Mouse (Mus musculus): ENCODE measurements around the gene Pkmyt1. TPM values are rescaled to one million over a fixed set of nuclear protein-coding genes. Genes with fewer than 3 reads are reported as not detected.

The Pkmyt1 gene
- polyA plus RNA-seq, 1 experiment from 2014 or later, result 56.3 TPM

DNA sequence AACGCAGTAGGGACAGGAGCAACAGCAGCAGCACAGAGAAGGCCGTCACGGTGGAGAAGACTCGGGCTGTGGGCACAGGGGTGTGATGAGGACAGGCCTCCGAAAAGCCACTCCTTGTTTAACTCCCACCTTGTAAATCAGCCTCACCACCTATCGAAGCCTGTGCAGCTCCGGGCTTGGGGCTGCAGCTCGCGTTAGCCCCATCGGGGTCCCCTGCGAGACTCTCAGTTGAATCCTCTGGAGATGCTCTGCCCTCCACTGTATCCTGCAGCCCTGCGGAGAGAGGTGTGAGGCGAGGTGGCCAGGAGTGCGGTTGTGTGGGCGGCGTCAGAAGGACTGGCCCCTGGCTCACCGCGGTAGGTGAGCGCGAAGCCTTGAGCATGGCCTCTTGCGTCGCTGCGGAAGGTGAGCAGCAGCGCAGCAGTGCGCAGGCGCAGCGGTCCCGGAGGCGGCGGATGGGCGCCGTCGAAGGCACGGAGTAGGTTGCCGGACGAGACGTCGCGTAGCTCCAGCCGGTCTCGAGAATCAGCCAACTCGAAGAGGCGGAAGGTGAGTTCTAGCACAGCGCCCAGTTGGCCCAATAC is 16.2 kb downstream of the Pkmyt1 start:
- WGBS, result 7% methylated on average over 44 of the region's 44 CpGs
- peaks cover 2% of the 10 kb centered on the region; the same call in 1 of the 2 replicates for H3K36me3 ChIP-seq
- ATAC-seq (replicated peaks; ENCODE audit: low FRiP score), result no peak
- no peaks in the 10 kb centered on the region for H3K9me3 ChIP-seq (replicated peaks)
- peak overlapping the region; percentile 27 for H3K4me3 ChIP-seq (replicated peaks)
- peaks cover 75% of the 10 kb centered on the region for H3K4me1 ChIP-seq
- H3K9ac ChIP-seq, result no peak overlapping the region
- H3K27ac ChIP-seq, result no peak overlapping the region
- peak overlapping the region; percentile 43 for H3K4me2 ChIP-seq
- peaks cover 83% of the 10 kb centered on the region for H3K27me3 ChIP-seq

- Histone ChIP-seq H3K27ac (no peak overlapping the region), H3K9me3 (replicated peaks) (no peaks in the 10 kb centered on the region), H3K36me3 (no peaks in the 10 kb centered on the region), H3K4me1 (peaks cover 71% of the 10 kb centered on the region), H3K27me3 (peaks cover 85% of the 10 kb centered on the region), H3K9ac (no peak overlapping the region), H3K4me2 (peak overlapping the region; percentile 43; the same call in 1 of the 2 replicates), H3K4me3 (replicated peaks) (peak overlapping the region; percentile 27; the same call in 1 of the 2 replicates)
- no peak for ATAC-seq (replicated peaks; ENCODE audit: low FRiP score)
- 62% methylated on average over 12 of the region's 12 CpGs for WGBS
Measured at GRCm38 (mm10) chr17:23742941-23743340, 16.8 kb downstream of the Pkmyt1 start.

DNA sequence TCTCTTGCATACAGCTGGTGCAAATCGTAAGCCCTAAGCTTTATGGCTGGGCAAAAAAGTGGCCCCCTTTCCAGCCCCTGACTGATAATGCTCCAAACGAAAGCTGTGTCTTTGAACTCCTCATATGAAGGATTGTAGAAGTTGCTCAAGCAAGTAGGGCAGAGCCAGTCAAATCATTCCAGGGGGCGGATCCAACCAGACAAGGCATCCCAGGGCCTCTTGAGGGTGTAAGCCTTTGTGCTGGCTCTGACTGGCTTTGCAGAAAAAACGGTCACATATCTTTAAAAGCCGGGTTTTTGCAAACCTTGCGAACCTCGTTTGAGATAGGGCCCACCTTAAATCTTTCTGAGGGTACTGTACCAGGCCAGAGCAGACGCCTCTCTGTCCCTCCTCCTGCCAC is 17.9 kb downstream of the Pkmyt1 start:
- 25% methylated on average over 8 of the region's 8 CpGs for WGBS
- Histone ChIP-seq H3K36me3 (no peaks in the 10 kb centered on the region), H3K4me3 (replicated peaks) (no peak overlapping the region), H3K27me3 (peaks cover 80% of the 10 kb centered on the region), H3K9ac (no peak overlapping the region), H3K4me1 (peaks cover 69% of the 10 kb centered on the region), H3K9me3 (replicated peaks) (no peaks in the 10 kb centered on the region), H3K27ac (no peak overlapping the region), H3K4me2 (peak overlapping the region; percentile 67; the same call in 1 of the 2 replicates)
- ATAC-seq (replicated peaks; ENCODE audit: low FRiP score), result no peak

GRCm38 (mm10) chr17:23744651-23745050 is 18.5 kb downstream of the Pkmyt1 start:
- WGBS, result 3% methylated on average over 14 of the region's 14 CpGs

GRCm38 (mm10) chr17:23745301-23746251 is 19.4 kb downstream of the Pkmyt1 start, which contains the start of gene Kremen2:
Kremen2 (minus strand) TSS chr17:23745833.
- peak within 1 kb of the TSS; percentile 37 for H3K4me3 ChIP-seq (replicated peaks)
- no peaks in the 10 kb centered on the region for H3K36me3 ChIP-seq
- peak within 1 kb of the TSS; percentile 30; the same call in 1 of the 2 replicates for H3K9ac ChIP-seq
- no peaks in the 10 kb centered on the region for H3K9me3 ChIP-seq (replicated peaks)
- H3K4me2 ChIP-seq, result peak within 1 kb of the TSS; percentile 67
- H3K4me1 ChIP-seq, result peaks cover 61% of the 10 kb centered on the region
- ATAC-seq (replicated peaks; ENCODE audit: low FRiP score), result no peak
- no peak within 1 kb of the TSS for H3K27ac ChIP-seq
- peaks cover 76% of the 10 kb centered on the region for H3K27me3 ChIP-seq
- under 1% methylated on average over 43 of the region's 45 CpGs for WGBS

More at GRCm38 (mm10) chr17:23744651-23745050, 18.5 kb downstream of the Pkmyt1 start:
- ATAC-seq (replicated peaks; ENCODE audit: low FRiP score), result no peak
- Histone ChIP-seq H3K27ac (no peak overlapping the region), H3K27me3 (peaks cover 78% of the 10 kb centered on the region), H3K9me3 (replicated peaks) (no peaks in the 10 kb centered on the region), H3K9ac (no peak overlapping the region), H3K36me3 (no peaks in the 10 kb centered on the region), H3K4me3 (replicated peaks) (peak overlapping the region; percentile 37), H3K4me1 (peaks cover 68% of the 10 kb centered on the region), H3K4me2 (peak overlapping the region; percentile 67)

GRCm38 (mm10) chr17:23746311-23746710 is 20.2 kb downstream of the Pkmyt1 start:
- 5% methylated on average over 12 of the region's 12 CpGs for WGBS
- H3K4me3 ChIP-seq (replicated peaks), result peak overlapping the region; percentile 37
- H3K36me3 ChIP-seq, result peaks cover 1% of the 10 kb centered on the region
- H3K27ac ChIP-seq, result no peak overlapping the region
- peak overlapping the region; percentile 67 for H3K4me2 ChIP-seq
- H3K9me3 ChIP-seq (replicated peaks), result no peaks in the 10 kb centered on the region
- no peak overlapping the region for H3K9ac ChIP-seq
- no peak for ATAC-seq (replicated peaks; ENCODE audit: low FRiP score)
- H3K27me3 ChIP-seq, result peaks cover 68% of the 10 kb centered on the region
- H3K4me1 ChIP-seq, result peaks cover 56% of the 10 kb centered on the region

DNA sequence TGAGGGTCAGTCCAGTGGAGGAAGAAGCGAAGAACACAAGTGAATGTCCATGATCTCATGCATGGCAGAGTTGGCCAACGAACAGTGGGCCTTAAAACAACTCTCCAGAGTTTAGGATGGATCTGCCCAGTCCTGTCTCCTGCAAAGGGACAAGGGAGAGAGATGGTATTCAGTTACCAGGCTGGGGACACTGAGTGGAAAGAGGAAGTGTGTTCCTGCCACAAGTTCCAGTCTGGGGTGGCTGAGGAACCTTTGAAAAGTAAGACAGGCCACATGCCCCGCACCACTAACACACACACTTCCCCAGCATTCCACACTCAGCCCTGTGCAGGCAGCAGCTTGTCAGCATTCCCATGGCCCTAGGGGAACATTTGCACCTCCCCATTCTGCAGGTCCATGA is 20.6 kb downstream of the Pkmyt1 start:
- Histone ChIP-seq H3K9ac (no peak overlapping the region), H3K27ac (no peak overlapping the region), H3K4me2 (peak overlapping the region; percentile 67; the same call in 1 of the 2 replicates), H3K4me1 (peaks cover 55% of the 10 kb centered on the region), H3K36me3 (peaks cover 6% of the 10 kb centered on the region), H3K4me3 (replicated peaks) (no peak overlapping the region), H3K27me3 (peaks cover 64% of the 10 kb centered on the region), H3K9me3 (replicated peaks) (no peaks in the 10 kb centered on the region)
- 78% methylated on average over 3 of the region's 3 CpGs for WGBS
- ATAC-seq (replicated peaks; ENCODE audit: low FRiP score), result no peak

DNA sequence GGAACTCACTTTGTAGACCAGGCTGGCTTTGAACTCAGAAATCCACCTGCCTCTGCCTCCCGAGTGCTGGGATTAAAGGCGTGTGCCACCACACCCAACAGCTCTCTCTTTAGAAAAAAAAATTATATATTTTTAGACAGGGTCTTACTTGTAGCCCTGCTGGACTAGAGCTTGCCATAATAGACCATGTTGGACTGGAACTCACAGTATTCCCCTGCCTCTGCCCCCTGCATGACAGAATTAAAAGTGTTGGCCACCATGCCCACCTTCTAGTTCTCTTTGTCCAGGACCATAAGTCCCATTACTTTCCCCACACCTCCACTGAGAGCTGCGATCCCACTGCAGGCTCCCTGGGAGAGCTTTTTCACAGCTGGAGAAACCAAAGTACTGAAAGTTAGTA is 21.3 kb downstream of the Pkmyt1 start:
- ATAC-seq (replicated peaks; ENCODE audit: low FRiP score), result no peak
- H3K9me3 ChIP-seq (replicated peaks), result no peaks in the 10 kb centered on the region
- no peak overlapping the region for H3K27ac ChIP-seq
- WGBS, result 87% methylated on average over 3 of the region's 3 CpGs
- no peak overlapping the region for H3K4me2 ChIP-seq
- H3K4me3 ChIP-seq (replicated peaks), result no peak overlapping the region
- peaks cover 48% of the 10 kb centered on the region for H3K4me1 ChIP-seq
- H3K27me3 ChIP-seq, result peaks cover 57% of the 10 kb centered on the region
- no peak overlapping the region for H3K9ac ChIP-seq
- peaks cover 13% of the 10 kb centered on the region for H3K36me3 ChIP-seq

- Histone ChIP-seq H3K4me3 (replicated peaks) (no peak overlapping the region), H3K9ac (no peak overlapping the region), H3K27me3 (peaks cover 51% of the 10 kb centered on the region), H3K4me1 (peaks cover 45% of the 10 kb centered on the region), H3K4me2 (no peak overlapping the region), H3K27ac (no peak overlapping the region), H3K36me3 (peaks cover 18% of the 10 kb centered on the region), H3K9me3 (replicated peaks) (no peaks in the 10 kb centered on the region)
- WGBS, result 24% methylated on average over 6 of the region's 6 CpGs
- ATAC-seq (replicated peaks; ENCODE audit: low FRiP score), result no peak
Measured at GRCm38 (mm10) chr17:23748026-23748425, 21.9 kb downstream of the Pkmyt1 start.

DNA sequence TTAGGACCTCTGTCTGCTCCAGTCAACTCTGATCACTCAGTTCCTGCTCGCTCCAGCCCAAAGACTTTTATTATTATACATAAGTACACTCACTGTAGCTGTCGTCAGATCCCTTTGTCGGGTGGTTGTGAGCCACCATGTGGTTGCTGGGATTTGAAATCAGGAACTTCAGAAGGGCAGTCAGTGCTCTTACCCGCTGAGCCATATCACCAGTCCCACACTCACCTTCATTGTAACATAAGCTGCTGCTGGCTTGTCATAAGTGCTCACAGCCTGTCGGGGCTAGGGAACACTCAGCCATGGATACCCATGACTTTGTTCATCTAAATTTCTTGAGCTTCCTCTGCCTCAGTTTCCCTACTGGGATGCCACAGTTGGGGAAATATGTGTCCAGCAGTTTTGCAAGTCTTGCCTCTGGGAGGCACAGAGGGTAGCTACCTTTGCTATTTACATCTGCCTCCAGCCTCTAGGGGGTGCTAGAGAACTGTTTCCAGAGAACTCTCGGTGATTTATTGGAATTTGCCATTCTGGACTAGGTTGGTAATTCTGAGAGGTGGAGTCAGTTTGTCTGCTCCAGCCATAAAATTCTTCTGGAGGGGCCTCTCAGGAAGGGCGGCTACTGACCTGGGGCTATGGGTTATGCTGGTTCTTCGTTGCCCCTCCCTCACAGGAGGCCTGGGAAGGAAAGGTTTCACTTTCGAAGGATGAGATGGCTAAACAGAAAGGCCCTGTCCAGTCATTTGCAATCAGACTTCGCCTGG is 22.7 kb downstream of the Pkmyt1 start:
- WGBS, result 27% methylated on average over 10 of the region's 10 CpGs
- H3K27ac ChIP-seq, result 0 out of 2 replicates have a peak overlapping the region, but pooled peaks have one; percentile 24

GRCm38 (mm10) chr17:23749400-23750191 is 23.5 kb downstream of the Pkmyt1 start:
- Histone ChIP-seq H3K4me1 (peaks cover 35% of the 10 kb centered on the region), H3K9me3 (replicated peaks) (no peaks in the 10 kb centered on the region), H3K4me3 (replicated peaks) (peak overlapping the region; percentile 29), H3K36me3 (peaks cover 34% of the 10 kb centered on the region), H3K4me2 (peak overlapping the region; percentile 47; the same call in 1 of the 2 replicates), H3K27ac (0 out of 2 replicates have a peak overlapping the region, but pooled peaks have one; percentile 24), H3K9ac (0 out of 2 replicates have a peak overlapping the region, but pooled peaks have one; percentile 4), H3K27me3 (peaks cover 36% of the 10 kb centered on the region)
- WGBS, result 80% methylated on average over 11 of the region's 11 CpGs
- no peak for ATAC-seq (replicated peaks; ENCODE audit: low FRiP score)

More for the DNA sequence above, 22.7 kb downstream of the Pkmyt1 start:
- peak overlapping the region; percentile 29 for H3K4me3 ChIP-seq (replicated peaks)
- peaks cover 43% of the 10 kb centered on the region for H3K4me1 ChIP-seq
- peaks cover 26% of the 10 kb centered on the region for H3K36me3 ChIP-seq
- no peak overlapping the region for H3K9ac ChIP-seq
- peak; percentile 4; the same call in 1 of the 2 replicates for ATAC-seq (replicated peaks; ENCODE audit: low FRiP score)
- H3K4me2 ChIP-seq, result peak overlapping the region; percentile 47
- no peaks in the 10 kb centered on the region for H3K9me3 ChIP-seq (replicated peaks)
- peaks cover 43% of the 10 kb centered on the region for H3K27me3 ChIP-seq

Measured in kidney, embryonic 15.5 days (tissue).